Mouse (Mus musculus) right cerebral cortex, adult 18-20 months (tissue): ENCODE data around the gene Gm5767.

Experiments used
- DNase-seq: peaks from one replicate; pipeline ENCODE4 v3.0.0; 2022; ENCODE audit warnings: mixed read lengths

Gene Gm5767

DNA sequence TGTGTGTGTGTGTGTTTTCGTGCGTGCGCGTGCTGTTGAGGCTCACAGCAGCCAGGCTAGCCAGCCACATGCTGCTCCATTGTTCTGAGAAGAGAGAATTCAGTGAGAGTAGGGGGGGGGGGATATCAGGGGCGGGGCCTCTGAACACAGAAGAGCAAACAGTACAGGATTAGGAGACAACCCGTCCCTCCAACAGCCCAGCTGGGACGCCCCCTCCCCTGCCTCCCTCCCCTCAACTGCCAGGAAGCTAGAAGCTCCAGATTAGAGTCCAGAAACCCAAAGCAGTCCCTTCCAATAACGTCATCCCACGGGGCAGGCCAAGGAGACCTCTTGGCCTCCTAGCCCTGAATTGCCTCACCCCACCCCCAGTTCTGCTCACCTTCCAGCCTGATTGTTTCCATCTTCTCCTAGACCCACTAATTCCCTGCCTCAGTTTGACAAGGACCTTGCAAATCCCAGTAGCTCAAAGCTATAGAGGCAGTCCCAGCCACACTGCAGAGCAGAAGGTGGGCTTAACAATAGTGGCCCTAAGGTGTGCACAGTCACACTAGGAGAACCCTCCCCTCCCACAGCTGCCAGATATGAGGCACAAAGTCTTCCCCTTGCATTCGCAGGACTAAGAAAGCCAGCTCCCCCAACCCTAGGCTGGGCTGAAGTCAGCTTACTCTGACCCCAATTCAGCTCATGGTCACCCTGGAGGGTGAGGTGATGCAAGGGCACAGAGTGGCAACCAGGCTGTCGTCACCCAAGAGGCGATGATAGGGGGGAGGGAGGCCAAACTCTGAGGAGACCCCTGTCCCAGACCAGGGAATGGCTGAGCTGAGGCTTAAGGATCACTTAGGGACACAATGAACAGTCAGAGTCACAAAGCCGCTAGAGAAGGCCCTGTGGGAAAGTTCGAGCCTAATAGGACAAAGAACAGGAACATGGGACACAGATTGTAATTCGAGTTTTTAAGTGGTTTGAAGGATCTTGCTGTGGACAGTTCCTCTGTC is 10.2 kb upstream of the Gm5767 start:
- no peak for DNase-seq

- peak; percentile 88 for DNase-seq
Measured at GRCm38 (mm10) chr16:8671551-8672349, 8.8 kb upstream of the Gm5767 start, which contains the start of gene Carhsp1. TSS of gene Carhsp1 (minus strand) at chr16:8672155.

- DNase-seq, result no peak
Measured at GRCm38 (mm10) chr16:8672350-8672687, 8.3 kb upstream of the Gm5767 start.

DNA sequence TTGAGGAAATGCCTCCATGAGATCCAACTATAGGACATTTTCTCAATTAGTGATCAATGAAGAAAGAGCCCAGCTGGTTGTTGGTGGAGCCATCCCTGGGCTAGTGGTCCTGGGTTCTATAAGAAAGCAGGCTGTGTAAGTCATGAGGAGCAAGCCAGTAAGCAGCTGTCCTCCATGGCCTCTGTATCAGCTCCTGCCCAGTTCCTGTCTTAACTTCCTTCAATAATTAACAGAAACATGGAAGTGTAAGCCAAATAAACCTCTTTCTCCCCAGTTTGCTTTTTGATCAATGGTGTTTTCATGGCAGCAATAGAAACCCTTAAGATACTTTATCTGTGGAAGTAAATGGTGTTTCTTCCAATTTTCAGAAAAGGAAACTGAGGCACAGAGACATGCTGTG is 7.8 kb upstream of the Gm5767 start:
- DNase-seq, result no peak

DNA sequence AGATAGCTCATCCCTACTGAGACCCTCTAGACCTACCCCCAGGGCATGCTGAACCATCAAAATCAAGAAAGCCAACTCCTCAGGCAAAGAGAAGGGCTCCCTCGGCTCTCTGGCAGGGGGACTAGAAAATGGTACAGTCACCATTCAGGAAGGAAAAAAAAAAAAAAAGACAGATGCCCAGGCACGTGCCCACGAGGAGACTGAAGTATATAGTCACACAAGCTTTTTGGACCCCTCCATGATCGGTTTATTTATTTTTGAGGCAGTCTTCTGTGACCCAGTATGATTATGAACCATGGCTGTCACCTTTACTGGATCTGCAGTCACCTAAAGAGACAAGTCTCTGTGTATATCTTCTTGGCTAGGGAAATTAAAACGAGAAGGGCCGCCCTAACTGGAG is 7.2 kb upstream of the Gm5767 start:
- no peak for DNase-seq

- DNase-seq, result no peak
Measured at GRCm38 (mm10) chr16:8674165-8674564, 6.4 kb upstream of the Gm5767 start.

- DNase-seq, result no peak
Measured at GRCm38 (mm10) chr16:8675559-8675958, 5.0 kb upstream of the Gm5767 start.

DNA sequence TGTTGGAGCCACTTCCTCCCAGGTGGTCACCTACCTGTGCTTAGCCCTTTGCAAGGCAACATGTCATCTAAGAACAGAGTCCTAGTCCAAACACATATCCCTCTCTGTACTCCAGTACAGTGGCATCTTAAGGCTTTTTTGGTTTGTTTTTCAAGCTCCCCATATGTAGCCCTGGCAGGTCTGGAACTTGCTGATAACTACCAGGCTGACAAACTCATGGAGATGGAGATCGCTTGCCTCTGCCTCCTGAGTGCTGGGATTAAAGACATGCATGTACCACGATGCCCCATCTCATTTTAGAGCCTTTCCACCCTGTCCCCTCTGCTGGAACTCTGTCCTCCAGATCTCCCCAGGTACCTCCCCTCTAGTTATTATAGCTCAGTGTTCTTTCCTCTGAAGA is 4.3 kb upstream of the Gm5767 start:
- DNase-seq, result no peak

- DNase-seq, result peak; percentile 37
Measured at GRCm38 (mm10) chr16:8676800-8677199, 3.8 kb upstream of the Gm5767 start.

GRCm38 (mm10) chr16:8678035-8678434 is 2.5 kb upstream of the Gm5767 start:
- no peak for DNase-seq

DNA sequence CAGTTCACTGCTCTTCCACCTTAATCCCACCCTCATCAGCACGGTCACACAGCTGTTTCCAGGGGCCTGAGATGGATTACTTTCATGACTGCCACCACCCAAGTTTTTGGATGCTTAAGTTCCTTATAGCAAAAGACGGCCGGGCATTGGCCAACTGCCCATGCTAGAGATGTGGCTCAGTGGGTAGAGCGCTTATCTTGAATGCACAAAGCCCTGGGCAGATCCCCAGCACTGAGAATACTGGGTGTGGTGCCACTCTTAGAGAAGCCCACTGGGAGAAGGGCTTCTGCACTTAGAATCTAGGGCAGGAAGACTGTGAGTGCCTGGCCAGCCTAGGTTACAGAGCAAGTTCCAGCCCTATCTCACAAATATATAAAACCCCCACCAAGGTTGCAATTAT is 1.9 kb upstream of the Gm5767 start:
- DNase-seq, result no peak

GRCm38 (mm10) chr16:8679780-8680179 is 790 bp upstream of the Gm5767 start:
- no peak for DNase-seq

- DNase-seq, result no peak
Measured at GRCm38 (mm10) chr16:8685087-8685486, 4.5 kb downstream of the Gm5767 start.

DNA sequence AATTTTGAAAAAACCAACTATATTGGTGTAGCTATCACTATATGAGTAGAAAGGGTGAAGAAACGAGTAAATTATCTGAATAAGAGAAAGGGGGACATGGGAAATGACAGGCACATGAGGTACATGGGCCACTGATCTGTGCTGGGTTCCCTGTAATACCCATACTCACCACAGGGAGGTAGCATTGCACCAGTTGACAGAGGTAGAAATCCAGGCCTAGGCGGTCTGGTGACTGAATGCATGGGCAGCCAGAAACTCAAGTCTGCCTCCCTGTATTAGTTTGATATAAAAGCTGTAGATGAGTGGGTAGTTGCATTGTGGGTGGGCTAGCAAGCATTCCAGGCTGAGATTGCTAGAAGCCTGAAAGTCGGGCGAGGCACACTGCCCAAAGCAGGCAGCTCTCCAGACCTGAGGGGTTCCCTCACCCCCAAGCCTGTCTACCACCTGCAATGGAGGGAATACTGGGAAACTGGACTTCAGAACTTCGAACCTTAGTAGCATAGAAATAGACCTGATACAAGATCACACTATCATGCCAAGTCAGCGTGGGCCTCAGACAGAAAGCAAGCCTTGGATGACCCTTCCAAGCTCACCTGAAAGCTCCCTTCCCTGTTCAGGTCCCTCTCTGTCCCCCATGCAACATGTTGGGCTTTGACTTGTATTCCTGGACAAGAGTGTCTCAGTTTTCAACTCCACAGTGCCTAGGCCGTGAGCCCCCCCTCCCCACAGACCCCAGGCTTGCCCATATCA is 5.7 kb downstream of the Gm5767 start:
- DNase-seq, result peak; percentile 78

DNA sequence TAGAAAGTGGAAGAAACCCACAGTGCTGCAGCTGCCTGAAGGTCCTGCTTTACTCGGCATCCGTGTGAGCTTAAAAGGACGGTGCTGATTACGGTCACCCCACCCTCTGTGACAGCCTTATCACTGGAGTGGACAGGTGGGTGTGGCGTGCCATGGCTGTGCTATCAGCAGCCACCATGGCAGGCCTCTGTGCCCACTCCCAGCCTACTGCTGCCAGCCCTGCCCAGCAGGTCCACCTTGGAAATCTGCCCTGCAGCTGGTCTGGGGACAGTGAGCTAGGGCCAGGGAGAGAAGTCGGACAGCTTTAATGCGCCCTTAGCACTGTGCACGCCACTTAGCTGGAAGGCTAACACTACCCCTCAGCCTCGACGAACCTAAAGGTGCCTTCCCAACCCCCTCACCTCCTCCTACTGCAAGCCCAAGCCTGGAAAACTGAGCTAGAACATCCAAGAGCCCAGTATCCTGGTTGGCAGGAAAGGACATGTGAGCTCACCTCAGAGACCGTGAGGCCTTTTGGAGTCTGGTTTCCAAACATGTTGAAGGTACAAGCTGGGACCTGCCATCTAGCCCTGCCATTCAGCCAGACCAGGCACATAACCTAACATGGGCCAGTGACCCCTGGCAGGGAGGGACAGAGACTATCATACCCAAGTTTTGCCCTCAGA is 6.4 kb downstream of the Gm5767 start:
- DNase-seq, result no peak

DNA sequence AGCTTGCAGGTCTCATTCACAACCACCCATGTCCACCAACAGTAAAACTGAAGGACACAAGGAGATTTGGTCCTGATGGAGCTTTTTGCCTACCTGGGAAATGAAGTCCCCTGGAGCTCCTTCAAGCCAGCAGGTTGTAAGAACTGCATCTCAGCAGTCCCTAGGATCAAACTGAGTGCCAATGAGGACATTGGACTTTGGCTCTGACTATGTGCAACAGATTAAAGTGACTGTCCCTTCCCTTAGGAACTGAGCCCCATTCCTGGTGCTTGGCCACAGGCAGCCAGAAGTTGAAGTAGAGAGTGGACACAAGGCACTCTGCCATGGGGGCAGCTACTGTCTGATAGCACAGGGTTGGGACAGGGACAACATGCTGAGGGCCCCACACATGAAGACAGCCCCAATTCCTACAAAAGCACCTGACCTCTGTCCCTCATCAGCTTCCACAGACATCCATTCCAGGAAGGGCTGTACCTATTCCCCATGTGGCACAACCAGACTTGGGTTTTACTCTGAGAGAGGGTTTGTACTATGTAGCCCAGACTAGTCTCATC is 7.1 kb downstream of the Gm5767 start:
- no peak for DNase-seq

DNA sequence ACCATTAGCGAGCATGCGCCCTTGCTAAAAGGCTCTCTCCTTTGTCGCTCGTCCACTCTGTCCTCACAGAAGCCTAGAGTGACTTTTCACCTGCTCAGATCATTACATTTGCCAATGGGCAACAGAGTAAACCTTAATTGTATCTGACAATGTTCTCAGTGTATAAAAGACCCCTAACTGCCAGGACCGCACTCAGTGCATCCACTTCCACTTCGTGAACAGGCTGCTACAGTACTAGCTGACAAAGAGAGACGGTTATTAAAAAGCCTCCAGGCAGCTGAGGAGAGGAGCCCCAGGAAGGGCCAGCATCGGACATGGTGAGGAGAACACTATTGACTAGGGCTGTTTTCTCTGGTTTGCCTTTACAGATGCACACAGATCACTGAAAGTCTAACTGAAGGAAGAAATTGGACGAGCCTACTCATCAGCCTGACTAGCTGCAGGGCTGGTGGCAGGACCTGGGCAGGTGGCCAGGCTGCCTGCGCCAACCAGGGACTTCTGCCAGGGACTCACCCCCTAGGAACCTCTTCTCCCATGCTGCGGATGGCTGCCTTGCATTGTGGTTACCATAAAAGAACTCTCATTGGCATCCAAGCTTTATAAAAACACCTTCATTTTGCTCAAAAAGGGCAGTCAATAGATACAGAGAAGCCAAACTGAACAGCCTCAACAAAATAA is 9.5 kb downstream of the Gm5767 start:
- DNase-seq, result peak; percentile 51

- no peak for DNase-seq
Measured at GRCm38 (mm10) chr16:8691206-8691605, 10.6 kb downstream of the Gm5767 start.

DNA sequence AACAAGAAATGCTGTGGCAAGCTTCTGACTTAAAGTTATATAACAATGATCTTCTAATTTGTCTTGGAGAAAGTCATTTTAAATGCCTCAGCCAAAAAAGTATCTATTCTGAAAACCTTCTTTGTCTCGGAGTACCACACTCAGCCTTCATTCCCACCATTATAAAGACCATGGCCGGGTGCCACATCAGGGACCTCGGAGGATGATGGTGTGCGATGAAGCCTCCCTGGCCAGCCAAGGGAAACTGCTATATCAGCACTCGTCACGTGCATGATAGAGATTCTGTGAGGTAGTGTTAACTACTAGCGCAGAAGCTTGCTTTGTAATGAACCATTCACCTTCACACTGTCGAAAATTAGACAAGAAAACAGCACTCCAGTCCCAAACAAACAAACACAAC is 19.0 kb downstream of the Gm5767 start:
- DNase-seq, result no peak

- no peak for DNase-seq
Measured at GRCm38 (mm10) chr16:8700586-8700985, 20.0 kb downstream of the Gm5767 start.

DNA sequence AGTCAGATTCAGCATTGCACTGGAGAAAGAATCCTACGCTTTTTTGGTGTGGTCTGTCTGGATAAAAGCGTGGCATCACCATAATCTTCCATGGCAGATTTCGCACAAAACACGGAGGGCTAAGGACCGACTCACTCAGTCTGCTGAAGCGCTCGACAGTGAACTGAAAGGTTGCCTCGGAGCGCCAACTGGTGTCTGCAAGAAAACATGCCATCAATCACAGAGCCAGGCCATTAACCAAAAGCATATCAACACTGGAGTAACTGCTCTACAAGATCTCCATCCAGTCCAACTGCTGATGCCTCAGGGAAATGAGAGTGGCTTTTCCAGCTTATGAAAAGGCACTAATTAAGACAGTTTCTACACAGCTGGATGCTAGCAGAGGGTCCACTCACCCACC is 31.4 kb downstream of the Gm5767 start:
- no peak for DNase-seq

GRCm38 (mm10) chr16:8714851-8715250 is 34.3 kb downstream of the Gm5767 start:
- no peak for DNase-seq
